Mouse (Mus musculus) liver, embryonic 14.5 days (tissue): ENCODE results near the gene Ell. TPM values are rescaled to one million over a fixed set of nuclear protein-coding genes. Genes with fewer than 3 reads are reported as not detected.

Source experiments
- ATAC-seq: fragments of 200-750 bp; cut with Nextera tagmentation; 2 replicates; pipeline ENCODE4 v1.8.0; 2017; ENCODE audit warnings: moderate number of reproducible peaks, mild to moderate bottlenecking, moderate library complexity; ENCODE audit not compliant: insufficient read depth
- DNase-seq, 3 experiments: peaks; one replicate each; pipeline ENCODE4 v3.0.0-alpha.2; 2012 to 2013; ENCODE audit warnings: low read depth in 3 of 3, low spot score in 3 of 3
- H3K27ac ChIP-seq: fragments of 300-500 bp; sonication (generic); 2 replicates; pipeline ENCODE4 v1.5.1; 2014; ENCODE audit warnings: moderate library complexity, mild to moderate bottlenecking, control low read depth, inconsistent platforms
- H3K27me3 ChIP-seq: fragments of 300-500 bp; sonication (generic); 2 replicates; pipeline ENCODE4 v1.6.1; 2014; ENCODE audit warnings: mild to moderate bottlenecking, low read length, moderate library complexity; ENCODE audit not compliant: control insufficient read depth, insufficient read depth
- H3K36me3 ChIP-seq: fragments of 300-500 bp; sonication (generic); replicated peaks from 2 replicates; pipeline ENCODE4 v1.6.1; 2014; ENCODE audit warnings: low read depth; ENCODE audit not compliant: control insufficient read depth, insufficient read depth
- H3K4me1 ChIP-seq, 2 experiments: fragments of 200-500 bp in 1 of 2; fragments of 300-500 bp in 1 of 2; sonication (generic) in 1 of 2; replicated peaks; 2 replicates each; pipeline ENCODE4 v1.6.1; 2012 to 2014; ENCODE audit warnings: antibody characterized with exemption in 1 of 2, inconsistent platforms in 1 of 2, low read length in 1 of 2; ENCODE audit not compliant: control insufficient read depth in 2 of 2, insufficient read depth in 2 of 2
- H3K4me2 ChIP-seq: fragments of 300-500 bp; sonication (generic); 2 replicates; pipeline ENCODE4 v1.6.1; 2014; ENCODE audit warnings: low read depth, mild to moderate bottlenecking, control low read depth, moderate library complexity
- H3K4me3 ChIP-seq, 2 experiments: fragments of 200-500 bp in 1 of 2; fragments of 300-500 bp in 1 of 2; sonication (generic) in 1 of 2; 2 replicates each; pipeline ENCODE4 v1.5.1; 2012 to 2014; ENCODE audit warnings: low read depth in 2 of 2, low read length in 2 of 2, mild to moderate bottlenecking in 2 of 2, control low read depth in 1 of 2, inconsistent platforms in 1 of 2, moderate library complexity in 1 of 2; ENCODE audit not compliant: insufficient read depth in 1 of 2
- H3K9ac ChIP-seq: fragments of 300-500 bp; sonication (generic); replicated peaks from 2 replicates; pipeline ENCODE4 v1.6.1; 2014; ENCODE audit warnings: mild to moderate bottlenecking, control low read depth, moderate library complexity
- H3K9me3 ChIP-seq: fragments of 300-500 bp; sonication (generic); 2 replicates; pipeline ENCODE4 v1.6.1; 2016; ENCODE audit warnings: low read length, mixed read lengths; ENCODE audit not compliant: control insufficient read depth
- CTCF ChIP-seq: IDR thresholded peaks from 2 replicates; pipeline ENCODE4 v1.5.1; 2016; ENCODE audit warnings: antibody characterized with exemption, low read depth, control low read depth
- EP300 ChIP-seq: IDR thresholded peaks from 2 replicates; pipeline ENCODE4 v1.6.1; 2016; ENCODE audit warnings: antibody characterized with exemption, low read depth
- WGBS: fragments of 180-500 bp; shearing (Covaris S2); extraction: QIAGEN DNeasy Blood & Tissue Kit; methylation state at CpG from one replicate; pipeline ENCODE4 v1.1.7; 2014; ENCODE audit not compliant: insufficient replicate concordance; 5-methylcytosine and 5-hydroxymethylcytosine counted together
- polyA plus RNA-seq, 2 experiments: library from polyadenylated mRNA; depleted of rRNA in 1 of 2; stranded (reverse) in 1 of 2; unstranded in 1 of 2; fragments of >200 nt; fragmentation: Nextera tagmentation in 1 of 2; extraction: Ambion mirVana in 1 of 2; gene quantifications; 2 replicates each; pipeline versions ENCODE4 v1.2.1 to v1.2.3; 2012 to 2014

Gene Ell
- polyA plus RNA-seq, 2 experiments, result 7.7 to 8.9 TPM

- Histone ChIP-seq H3K4me3 (peak overlapping the region; percentile 62 to 63), H3K4me2 (peak overlapping the region; percentile 91), H3K27me3 (no peaks in the 10 kb centered on the region), H3K9me3 (no peaks in the 10 kb centered on the region), H3K4me1 (peaks cover 22 to 29% of the 10 kb centered on the region in 2 experiments), H3K27ac (peak overlapping the region; percentile 75), H3K36me3 (no peaks in the 10 kb centered on the region), H3K9ac (peak overlapping the region; percentile 60)
- WGBS, result under 1% methylated on average over 54 of the region's 54 CpGs
- peak in 1 of 3 experiments; percentile 72 for DNase-seq
- ATAC-seq, result peak; percentile 53
- TF ChIP-seq CTCF, result peak; percentile 98
- TF ChIP-seq EP300, result no peak
Observed at GRCm38 (mm10) chr8:70610796-70611771, 71.8 kb downstream of the Ell start.

- H3K27ac ChIP-seq, result peak overlapping the region; percentile 75
- 0% methylated on average over 6 of the region's 6 CpGs for WGBS
- H3K4me2 ChIP-seq, result peak overlapping the region; percentile 91
- no peaks in the 10 kb centered on the region for H3K36me3 ChIP-seq
- H3K9ac ChIP-seq, result peak overlapping the region; percentile 60
- H3K9me3 ChIP-seq, result no peaks in the 10 kb centered on the region
- TF ChIP-seq CTCF (peak; percentile 99), EP300 (no peak)
- H3K27me3 ChIP-seq, result no peaks in the 10 kb centered on the region
- DNase-seq (peak; percentile 73 to 89 (median 74)), ATAC-seq (peak; percentile 43)
- peaks cover 23 to 33% of the 10 kb centered on the region in 2 experiments for H3K4me1 ChIP-seq
- peak overlapping the region; percentile 62 to 63 for H3K4me3 ChIP-seq
Observed at GRCm38 (mm10) chr8:70611849-70612248, 72.6 kb downstream of the Ell start.

DNA sequence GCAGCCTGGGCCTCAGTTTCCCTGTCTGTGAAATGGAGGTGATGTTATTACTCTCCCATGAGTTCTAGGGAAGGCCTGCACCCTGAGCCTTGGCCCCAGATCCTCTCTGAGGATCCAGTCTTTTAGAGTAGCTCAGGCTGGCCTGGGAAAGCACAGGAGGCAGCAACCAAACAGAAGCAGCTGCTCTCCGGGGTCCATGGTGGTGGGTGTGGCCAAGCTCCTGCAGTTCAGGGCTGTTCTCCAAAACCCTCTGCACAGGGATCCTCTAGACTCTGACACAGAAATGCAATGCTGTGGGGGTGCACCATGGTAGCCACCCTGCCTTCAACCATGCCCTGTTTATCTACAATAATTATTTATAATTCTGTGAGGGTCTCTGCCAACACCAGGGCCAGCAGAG is 74.5 kb downstream of the Ell start:
- no peak overlapping the region for H3K27ac ChIP-seq
- ATAC-seq (no peak), DNase-seq (no peak)
- no peak overlapping the region for H3K9ac ChIP-seq
- H3K27me3 ChIP-seq, result no peaks in the 10 kb centered on the region
- TF ChIP-seq CTCF, result no peak
- no peak for TF ChIP-seq EP300
- 5% methylated on average over 1 of the region's 1 CpGs for WGBS
- no peak overlapping the region for H3K4me3 ChIP-seq
- no peaks in the 10 kb centered on the region for H3K9me3 ChIP-seq
- H3K36me3 ChIP-seq, result no peaks in the 10 kb centered on the region
- H3K4me2 ChIP-seq, result no peak overlapping the region
- H3K4me1 ChIP-seq, result peaks cover 32 to 42% of the 10 kb centered on the region in 2 experiments

DNA sequence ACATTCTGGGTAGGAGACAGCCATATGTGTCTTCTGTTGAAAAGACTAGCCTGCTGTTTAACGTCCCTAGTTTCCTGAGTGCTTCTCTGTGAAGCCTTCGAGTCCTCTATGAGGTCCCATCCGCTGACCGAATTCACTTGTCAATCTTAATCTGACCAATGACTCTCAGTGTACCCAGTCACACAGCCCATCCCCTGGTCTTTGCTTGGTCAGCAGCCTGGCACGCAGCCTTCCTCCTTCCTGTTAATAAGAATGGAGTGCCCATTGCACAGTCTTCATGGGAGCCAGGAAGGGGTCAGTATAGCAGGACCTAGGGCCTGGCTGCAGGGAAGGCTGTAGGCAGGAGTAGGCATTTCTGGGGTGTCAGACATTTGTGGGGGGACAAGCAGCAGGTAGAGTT is 75.2 kb downstream of the Ell start:
- no peak for ATAC-seq
- WGBS, result 56% methylated on average over 5 of the region's 5 CpGs
- peaks cover 34 to 43% of the 10 kb centered on the region in 2 experiments for H3K4me1 ChIP-seq
- no peak overlapping the region for H3K4me3 ChIP-seq
- no peaks in the 10 kb centered on the region for H3K36me3 ChIP-seq
- no peaks in the 10 kb centered on the region for H3K9me3 ChIP-seq
- H3K9ac ChIP-seq, result no peak overlapping the region
- TF ChIP-seq EP300 (no peak), CTCF (no peak)
- no peaks in the 10 kb centered on the region for H3K27me3 ChIP-seq
- no peak overlapping the region; the same call in 1 of the 2 replicates for H3K27ac ChIP-seq
- H3K4me2 ChIP-seq, result no peak overlapping the region
- no peak for DNase-seq

GRCm38 (mm10) chr8:70615281-70615680 is 76.0 kb downstream of the Ell start:
- DNase-seq, result no peak
- Histone ChIP-seq H3K4me1 (peaks cover 30 to 46% of the 10 kb centered on the region in 2 experiments), H3K27me3 (no peaks in the 10 kb centered on the region), H3K4me3 (no peak overlapping the region), H3K27ac (no peak overlapping the region), H3K9ac (no peak overlapping the region), H3K4me2 (no peak overlapping the region), H3K36me3 (no peaks in the 10 kb centered on the region), H3K9me3 (no peaks in the 10 kb centered on the region)
- TF ChIP-seq EP300, result no peak
- no peak for TF ChIP-seq CTCF
- WGBS, result 81% methylated on average over 8 of the region's 8 CpGs
- no peak for ATAC-seq
